Mouse (Mus musculus) frontal cortex, postnatal 14 days (tissue): Measurements from ENCODE around the gene Kcp.

Source experiments
- DNase-seq, 2 experiments: peaks; one replicate each; pipeline ENCODE4 v3.0.0; 2022; ENCODE audit warnings: low spot score in 2 of 2

The Kcp gene

GRCm38 (mm10) chr6:29507447-29508309 lies at the start of gene Kcp:
Gene Kcp, minus strand, starts transcription at chr6:29507952.
- DNase-seq: no peak

- DNase-seq: no peak
Observed at GRCm38 (mm10) chr6:29557112-29557511, 49.4 kb upstream of the Kcp start.

DNA sequence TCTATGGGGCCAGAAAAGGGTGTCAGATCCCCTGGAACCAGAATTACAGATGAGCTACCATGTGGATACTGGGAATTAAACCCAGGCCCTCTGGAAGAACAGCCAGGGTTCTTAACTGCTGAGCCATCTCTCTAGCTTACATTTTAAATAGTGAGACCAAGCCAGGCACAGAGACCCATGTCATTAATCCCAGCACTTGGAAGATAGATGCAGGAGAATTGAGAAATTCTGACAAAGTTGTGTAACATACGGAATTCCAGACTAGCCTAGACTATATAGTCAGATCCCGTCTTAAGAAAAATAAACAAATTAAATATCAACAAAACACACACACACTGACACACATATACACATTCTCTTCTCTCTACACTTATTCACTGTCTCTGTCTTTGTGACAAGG lies 44.8 kb upstream of the Kcp start:
- DNase-seq: no peak

GRCm38 (mm10) chr6:29548086-29548485 lies 40.3 kb upstream of the Kcp start:
- no peak for DNase-seq

DNA sequence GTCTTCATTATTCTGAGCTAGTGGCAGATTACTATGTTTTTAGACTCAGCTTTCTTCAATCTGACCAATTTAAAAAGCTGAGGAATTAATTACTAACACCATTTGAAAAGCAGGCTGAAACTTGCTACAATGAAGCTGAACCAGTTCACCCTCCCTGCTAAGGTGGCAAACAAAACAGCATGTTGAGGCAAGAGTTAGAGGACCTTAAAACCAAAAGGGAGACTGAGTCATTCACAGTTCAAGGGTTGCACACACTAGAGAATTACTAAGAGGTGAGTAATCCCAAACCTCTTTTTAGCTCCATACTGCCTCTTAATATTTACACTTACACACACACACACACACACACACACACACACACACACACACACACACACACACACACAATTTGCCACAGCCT lies 39.8 kb upstream of the Kcp start:
- no peak for DNase-seq

DNA sequence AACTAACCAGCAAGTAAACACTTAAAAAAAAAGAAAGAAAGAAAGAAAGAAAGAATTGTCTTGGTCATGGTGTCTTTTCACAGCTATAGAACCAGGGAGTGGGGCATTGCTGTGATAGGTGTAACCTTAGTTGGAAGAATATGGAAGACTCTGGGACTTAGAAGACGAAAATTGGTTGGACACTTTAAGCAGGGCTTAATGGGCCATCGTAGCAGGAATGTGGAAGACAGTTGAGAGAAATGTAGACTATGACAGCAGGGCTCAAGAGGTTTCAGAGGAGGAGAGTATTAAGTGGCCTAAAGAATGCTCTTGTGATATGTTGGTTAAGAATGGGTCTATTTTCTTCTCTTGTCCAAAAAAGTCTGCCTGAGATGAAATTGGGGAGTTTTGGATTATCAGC lies 37.9 kb upstream of the Kcp start:
- DNase-seq: no peak

DNA sequence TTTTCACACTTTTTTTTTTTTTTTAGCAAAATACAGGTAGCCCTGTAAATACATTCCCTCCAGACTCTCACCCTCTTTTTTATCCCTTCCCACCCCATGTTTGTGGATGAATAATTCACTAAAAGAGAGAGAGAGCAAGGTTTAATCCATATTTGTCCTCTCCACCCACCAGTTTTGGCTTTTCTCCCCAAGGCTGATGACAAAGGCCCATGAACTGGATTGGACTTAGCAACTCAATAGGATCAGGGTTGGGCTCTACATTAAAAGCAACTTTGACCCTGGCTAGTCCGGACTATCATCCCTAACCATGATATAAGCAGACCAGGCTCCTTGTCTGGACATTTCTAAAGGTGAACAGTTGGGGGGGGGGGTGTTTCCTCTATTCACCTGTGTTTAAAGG lies 33.2 kb upstream of the Kcp start:
- DNase-seq: no peak

DNA sequence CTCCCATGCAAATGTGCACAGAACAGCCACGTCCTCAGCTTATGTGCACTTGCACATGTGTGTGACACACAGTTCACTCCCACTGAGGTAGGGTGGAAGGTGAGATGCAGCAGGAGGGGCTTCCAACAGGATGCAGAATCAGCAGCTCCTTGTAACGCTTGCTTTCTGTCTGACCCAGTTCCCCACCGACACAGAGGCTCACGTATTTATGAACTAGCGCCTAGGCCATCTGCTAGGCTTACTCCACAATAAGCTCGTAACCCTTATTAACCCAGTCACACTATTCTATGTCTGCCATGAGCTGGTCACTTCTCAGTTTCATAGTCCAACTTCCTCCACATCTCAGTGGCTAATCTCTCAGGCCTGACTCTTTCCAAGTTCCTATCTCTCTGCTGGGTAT lies 32.5 kb upstream of the Kcp start:
- no peak for DNase-seq

DNA sequence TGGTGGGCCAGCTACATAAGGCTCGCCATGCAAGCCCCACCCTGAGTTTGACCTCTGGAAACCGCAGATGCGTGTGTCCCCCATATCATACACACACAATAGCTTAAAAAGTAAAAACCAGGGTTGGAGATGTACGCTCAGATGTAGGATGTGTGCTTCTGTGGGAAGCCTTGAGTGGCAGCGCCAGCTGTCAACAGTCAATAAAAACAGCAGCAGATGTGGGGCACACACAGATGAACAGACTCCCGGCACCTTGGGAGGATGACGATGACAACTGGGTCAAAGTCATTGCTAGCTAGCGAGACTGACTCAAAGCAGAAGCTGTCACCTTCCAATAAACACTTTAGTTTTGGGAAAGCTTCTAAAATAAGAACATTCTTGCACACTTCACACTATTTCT lies 31.8 kb upstream of the Kcp start:
- DNase-seq: no peak

DNA sequence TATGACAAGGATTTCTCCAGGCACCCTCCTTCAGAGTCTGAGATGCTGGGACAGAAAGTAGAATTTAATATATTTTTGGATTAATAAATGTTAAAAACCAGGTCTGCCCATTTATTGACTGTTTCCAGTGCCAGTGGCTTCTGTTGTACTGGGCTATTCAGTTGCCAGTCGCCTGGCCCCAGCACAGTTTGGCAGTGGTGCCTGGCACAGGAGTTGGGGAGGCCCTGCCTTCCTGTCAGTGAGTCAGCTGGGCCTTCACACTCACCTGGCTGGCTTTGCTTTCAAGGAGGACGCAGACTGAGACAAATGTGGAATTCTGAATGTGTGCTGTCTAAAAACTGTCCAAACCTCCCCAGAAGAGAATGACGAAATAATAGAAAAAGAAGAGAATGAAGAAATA lies 29.5 kb upstream of the Kcp start:
- DNase-seq: no peak

GRCm38 (mm10) chr6:29536651-29537193 lies 29.0 kb upstream of the Kcp start:
- DNase-seq: no peak

DNA sequence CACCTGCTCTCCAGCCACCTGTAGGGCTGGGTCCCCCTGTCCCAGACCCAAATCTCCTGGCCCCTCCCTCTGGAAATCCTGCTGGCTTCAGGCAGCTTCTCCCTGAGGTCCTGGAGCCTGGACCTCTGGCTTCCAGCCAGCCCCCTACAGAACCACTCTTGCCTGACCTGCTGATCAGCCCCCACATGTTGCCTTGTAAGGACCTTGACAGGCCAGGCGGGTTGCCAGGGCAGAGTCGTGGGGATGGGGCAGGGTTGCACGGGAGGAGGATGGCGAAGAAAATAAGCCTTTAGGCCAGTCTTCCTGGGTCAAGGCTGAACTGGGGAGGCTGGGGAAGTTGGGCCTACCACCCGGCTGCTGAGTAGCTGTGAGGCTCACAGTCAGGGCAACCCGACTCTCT lies 27.6 kb upstream of the Kcp start:
- no peak for DNase-seq

- no peak for DNase-seq
Observed at GRCm38 (mm10) chr6:29530050-29530449, 22.3 kb upstream of the Kcp start.

- DNase-seq: no peak
Observed at GRCm38 (mm10) chr6:29529444-29529820, 21.7 kb upstream of the Kcp start.

GRCm38 (mm10) chr6:29528561-29529443 lies 21.1 kb upstream of the Kcp start:
- no peak for DNase-seq

DNA sequence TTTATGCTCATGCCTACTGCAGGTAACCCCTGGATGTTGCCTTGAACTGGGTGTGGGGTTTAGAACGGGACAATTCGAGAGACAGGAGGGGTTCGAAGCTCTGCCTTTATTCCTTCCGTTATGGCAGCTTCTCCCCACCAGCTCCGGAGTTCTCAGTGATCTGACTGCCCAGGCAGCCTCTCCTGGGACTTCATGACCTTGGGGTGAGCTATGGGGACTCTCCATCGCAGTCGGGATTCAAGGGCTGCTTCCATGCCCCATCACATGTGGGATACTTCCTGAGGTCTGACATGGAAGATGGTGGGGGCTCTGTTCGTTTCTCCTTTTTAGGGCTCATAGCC lies 20.4 kb upstream of the Kcp start:
- no peak for DNase-seq

DNA sequence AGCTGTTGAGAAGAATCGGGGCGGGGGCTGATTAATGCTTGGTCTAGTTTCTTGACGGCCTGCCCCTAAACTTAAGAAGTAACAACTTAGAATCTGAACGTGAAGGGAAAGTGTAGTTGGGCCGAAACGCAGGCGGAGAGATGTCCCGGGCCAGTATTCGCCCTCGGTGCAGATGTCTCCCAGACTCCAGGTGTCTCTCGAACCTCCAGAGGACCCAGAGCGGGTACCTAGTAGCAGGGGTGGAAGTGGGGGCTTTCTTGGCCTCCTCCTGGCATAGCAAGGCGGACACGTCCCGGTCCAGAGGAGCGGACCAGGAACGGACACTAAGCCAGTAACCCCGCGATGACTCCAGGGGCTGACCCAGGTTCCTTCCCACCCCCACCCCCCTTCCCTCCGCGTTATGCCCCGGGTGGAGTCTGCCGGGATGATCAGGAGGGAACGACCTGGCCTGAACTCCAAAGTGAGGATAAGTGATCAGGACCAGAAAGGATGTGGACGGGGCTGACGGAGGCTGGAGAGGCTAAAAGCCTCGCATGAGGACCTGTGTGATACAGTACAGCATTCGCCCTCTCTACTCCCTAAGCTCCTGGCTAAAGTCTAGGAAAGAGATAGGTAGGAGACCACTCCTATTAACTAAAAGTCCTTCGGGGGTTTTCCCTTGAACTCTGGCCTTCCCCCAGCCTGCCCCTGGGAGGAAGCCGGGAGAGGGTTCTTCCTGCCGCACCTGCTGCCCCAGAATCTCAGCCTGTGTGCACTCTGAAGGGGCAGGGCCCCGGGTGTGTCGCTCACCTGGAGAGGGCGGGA lies 19.8 kb upstream of the Kcp start:
- no peak for DNase-seq

DNA sequence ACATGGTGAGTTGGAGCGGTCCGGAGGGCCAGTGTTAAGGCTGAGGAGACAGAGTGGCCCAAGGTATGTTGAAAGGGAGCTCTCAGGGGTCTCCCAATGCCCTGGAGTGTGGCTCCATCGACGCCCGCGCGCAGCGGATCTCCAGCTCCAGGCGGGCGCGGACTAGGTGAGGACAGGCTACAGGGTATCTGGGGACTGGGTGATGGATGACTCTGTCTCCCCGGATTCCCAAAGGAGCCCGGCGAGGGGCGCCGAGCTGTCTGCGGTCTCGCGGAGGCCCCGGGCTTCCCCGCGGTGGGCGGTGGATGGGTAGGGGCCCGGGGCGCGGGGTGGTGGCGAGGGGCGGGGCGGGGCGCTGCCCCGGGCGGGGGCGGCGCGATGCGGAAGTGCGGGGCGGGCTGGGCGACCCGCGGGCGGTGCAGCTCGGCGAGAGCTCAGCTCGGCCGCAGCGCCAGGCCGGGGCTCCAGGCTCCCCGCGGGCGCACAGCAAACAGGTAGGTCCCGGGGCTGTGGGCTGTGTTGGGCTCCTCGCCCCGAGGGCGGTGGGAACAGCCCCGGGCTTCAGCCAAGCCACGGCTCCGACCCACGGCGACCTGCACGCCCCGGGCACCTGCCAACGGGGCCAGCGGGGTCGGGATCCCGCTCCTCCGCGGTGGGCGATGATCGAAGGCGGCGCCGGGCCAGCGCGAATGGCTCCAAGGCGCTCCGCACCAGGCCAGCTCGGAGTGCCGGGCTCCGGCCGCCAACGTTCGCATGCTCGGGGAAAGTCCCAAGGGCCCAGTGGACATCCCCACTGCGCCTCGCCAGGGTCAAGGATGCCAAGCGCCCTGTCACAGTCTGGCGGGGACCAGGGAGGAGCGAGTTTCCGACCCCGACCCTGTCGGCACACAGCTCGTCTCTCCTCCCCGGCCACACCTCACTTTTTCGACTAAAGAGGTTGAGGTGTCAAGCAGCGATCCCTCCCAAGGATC lies 18.8 kb upstream of the Kcp start, which contains the start of gene Irf5:
Gene Irf5, plus strand, starts transcription at position 345 of the 971 bp plus-strand sequence.
- DNase-seq: no peak

GRCm38 (mm10) chr6:29525256-29525655 lies 17.5 kb upstream of the Kcp start:
- no peak for DNase-seq

GRCm38 (mm10) chr6:29524034-29524489 lies 16.3 kb upstream of the Kcp start:
- no peak for DNase-seq
